Mouse (Mus musculus) layer of hippocampus, adult 18-20 months (tissue): ENCODE data around the gene Sgcd. TPM values are rescaled to one million over a fixed set of nuclear protein-coding genes. Genes with fewer than 3 reads are reported as not detected.
"Not testable (repeated sequence)": the region's sequence is repeated elsewhere in the genome, so short reads cannot be mapped to it uniquely, and the experiment has no call there.

Experiments used
- DNase-seq, 2 experiments: peaks; one replicate each; pipeline ENCODE4 v3.0.0; 2022; ENCODE audit warnings: low spot score in 2 of 2
- total RNA-seq, 2 experiments: library from RNA; stranded (reverse); gene quantifications; 2 replicates each; pipeline ENCODE4 v1.2.3; 2021

Sgcd gene
- total RNA-seq, 2 experiments from 2014 or later, result 10.0 to 11.4 TPM

DNA sequence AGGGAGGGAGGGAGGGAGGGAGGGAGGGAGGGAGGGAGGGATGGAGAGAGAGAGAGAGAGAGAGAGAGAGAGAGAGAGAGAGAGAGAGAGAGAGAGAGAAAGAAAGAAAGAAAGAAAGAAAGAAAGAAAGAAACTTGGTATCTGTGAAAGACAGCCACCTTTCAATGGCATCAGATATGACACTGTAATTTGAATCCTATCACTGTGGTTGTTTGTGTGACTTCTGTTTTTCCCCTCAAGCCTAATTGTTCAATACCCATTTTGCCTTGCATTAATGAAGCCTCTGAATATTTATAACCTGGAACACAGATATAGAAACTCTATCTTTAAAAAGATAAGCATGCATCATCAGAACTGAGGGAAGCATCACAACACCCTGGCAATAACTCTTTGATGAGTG lies 528.1 kb downstream of the Sgcd start:
- not testable (repeated sequence) for DNase-seq

DNA sequence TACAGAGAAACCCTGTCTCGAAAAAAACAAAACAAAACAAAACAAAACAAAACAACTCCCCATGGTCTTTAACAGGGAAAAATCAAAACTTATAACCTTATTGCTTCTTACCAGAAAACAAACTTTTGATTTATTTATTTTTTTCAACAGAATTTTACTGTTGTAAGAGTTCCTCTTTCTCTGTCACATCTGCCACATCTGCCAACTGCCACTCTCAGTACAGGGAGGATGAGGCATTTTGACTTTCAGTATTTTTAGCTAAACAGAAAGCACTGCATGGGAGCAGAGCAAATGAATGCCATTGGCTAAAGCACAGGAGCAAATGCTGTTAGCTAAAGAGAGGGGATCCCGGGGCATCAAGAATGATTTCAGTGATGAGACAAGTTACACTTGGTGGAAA lies 528.6 kb downstream of the Sgcd start:
- no peak for DNase-seq

DNA sequence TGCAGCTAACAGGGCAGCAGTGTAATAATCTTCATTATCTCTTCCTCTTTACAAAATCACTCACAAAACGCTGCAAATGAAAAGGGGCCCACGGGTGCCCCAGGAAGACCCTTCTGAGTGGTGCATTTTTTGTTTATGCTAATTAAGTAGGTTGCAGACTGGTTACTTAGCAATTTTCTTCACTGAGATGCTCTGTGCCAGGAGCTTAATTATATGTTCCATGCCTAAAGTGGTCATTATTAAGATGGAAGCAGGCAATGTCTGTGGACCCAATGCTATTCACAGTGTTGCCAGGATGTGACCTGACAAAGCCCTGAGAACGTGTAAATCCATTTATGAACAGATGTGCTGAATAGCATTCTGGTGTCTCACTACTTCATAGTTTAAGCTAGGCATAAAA lies 529.6 kb downstream of the Sgcd start:
- DNase-seq, result no peak

DNA sequence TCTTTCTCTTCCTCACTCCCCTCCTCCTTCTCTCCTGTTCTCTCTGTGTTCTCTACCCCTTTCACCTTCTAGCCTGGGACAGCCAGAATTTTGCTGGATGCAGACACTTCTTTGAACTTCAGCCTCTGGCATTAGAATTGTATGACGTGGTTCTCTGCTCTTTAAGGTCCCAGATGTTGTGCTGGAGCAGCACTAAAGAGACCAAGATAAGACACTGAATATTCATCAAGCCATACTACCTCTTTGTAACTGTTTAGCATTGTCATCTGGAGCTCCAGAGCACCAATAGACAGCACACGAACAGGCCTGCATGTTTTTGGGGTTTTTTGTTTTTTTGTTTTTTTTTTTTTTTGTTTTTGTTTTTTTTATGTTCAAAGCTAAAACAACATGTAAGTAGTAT lies 541.0 kb downstream of the Sgcd start:
- DNase-seq, result no peak

DNA sequence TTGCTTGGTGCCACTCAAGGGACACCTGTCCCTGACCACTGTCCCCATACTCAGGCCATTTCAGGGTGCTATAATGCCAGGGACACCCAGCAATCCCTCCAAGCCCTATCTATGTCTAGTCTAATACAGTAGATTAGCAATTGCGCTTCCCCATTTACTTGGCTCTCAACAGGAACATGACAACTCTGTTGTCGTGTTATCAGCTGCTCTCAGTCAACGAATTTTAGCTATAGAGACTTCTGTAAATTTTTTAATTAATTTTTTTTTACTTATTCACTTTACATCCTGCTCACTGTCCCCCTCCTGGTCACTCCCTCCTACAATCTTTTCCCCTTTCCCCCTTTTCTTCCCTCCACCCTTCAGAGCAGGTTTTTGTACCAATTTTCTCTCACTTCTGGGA lies 542.4 kb downstream of the Sgcd start:
- DNase-seq, result no peak

DNA sequence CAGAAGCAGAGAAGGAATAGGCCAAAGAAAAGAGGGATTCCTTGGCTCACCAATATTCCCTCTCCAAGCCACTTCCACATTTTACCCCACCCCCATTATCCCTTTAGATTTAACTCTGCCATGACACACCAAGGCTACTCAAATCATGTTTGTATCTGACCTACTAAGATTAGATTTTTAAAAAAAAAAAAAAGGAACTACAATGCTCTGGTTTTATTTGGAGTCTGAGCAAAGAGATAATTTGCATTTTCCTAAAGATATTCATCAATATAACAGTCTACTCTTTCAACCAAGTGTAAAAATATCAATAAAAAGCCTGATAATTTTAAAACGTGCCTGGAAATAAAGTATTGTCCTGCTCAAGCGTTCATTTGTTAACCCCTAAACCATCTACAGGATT lies 543.1 kb downstream of the Sgcd start:
- DNase-seq, result no peak

DNA sequence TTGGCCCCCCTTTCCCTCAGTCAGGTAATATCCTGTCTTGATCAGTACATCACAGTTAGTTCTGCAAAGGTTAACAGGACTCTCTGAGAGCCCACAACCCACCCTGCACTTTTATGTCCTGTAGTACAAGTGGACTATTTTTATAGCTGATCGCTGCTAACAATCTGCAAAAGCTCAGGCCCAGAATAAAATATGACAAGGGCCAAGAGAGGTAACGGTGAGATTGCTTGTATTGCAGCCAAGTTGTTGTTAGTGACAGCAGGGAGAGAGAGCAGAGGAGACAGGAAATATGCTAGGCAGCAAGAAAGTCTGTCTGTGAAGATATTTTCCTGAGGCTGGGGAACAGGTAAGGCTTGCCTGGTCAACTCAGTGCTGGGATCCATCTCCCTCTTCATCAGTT lies 546.5 kb downstream of the Sgcd start:
- no peak for DNase-seq

DNA sequence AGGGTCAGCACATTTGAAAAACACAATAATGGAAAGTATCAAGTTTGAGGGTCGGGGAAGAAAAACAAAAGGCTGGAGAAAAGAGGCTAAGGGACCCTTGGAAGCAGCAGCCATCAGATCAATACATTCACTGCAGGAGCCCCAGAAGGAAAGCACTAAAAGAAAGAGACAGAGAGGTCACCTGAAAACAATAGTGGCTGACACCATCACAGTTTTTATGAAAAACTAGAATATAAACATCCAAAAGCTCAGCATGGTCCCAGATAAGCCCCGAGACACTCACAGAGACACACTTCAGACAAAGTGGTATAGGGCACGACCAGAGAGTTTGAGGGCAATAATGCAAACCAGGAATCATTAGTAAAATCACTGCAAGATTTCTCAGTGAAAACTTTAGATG lies 589.2 kb downstream of the Sgcd start:
- no peak for DNase-seq

DNA sequence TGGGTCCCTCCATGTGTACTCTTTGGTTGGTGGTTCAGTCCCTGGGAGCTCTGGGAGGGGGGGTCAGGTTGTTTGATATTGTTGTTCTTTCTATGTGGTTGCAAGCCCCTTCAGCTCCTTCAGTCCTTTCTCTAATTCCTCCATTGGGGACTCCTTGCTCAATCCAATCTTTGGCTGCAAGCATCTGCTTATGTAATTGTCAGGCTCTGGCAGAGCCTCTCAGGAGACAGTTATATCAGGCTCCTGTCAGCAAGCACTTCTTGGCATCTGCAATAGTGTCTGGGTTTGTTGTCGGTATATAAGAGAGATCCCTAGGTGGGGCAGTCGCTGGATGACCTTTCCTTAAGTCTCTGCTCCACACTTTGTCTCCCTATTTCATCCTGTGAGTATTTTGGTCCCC lies 598.0 kb downstream of the Sgcd start:
- DNase-seq, result not testable (repeated sequence)

DNA sequence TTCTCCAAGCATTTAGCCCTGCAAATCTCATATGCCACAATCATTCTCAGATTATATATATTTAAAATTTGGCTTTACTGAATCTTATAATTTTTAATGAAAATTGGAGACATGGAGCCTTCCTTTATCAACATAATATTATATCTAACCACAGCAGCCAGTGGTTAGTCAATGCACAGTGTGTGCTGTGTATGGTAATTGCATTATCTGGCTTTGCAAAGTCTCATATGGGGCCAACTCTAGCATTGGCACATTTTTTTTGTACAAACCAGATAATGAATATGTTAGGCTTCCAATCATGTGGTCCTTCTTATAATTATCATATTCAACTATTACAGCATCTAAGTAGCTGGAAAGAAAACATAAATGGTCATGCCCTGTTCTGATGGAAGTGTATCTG lies 599.4 kb downstream of the Sgcd start:
- DNase-seq, result no peak

DNA sequence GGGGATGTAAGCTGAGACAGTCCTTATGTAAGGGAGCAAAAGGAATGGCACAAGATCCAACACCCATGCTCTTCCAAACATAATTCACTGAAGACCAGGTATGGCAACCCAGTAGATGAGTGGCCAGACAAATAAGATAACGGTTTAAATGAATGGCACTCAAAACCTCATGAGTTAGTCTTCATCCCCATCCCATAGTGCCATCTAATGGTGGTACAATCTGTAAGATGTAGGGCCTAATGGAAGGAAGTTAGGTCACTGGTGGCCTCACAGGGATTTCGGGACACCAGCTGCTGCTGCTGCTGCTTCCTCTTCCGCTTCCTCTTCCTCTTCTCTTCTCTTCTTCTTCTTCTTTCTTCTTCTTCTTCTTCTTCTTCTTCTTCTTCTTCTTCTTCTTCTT lies 601.0 kb downstream of the Sgcd start:
- no peak for DNase-seq

DNA sequence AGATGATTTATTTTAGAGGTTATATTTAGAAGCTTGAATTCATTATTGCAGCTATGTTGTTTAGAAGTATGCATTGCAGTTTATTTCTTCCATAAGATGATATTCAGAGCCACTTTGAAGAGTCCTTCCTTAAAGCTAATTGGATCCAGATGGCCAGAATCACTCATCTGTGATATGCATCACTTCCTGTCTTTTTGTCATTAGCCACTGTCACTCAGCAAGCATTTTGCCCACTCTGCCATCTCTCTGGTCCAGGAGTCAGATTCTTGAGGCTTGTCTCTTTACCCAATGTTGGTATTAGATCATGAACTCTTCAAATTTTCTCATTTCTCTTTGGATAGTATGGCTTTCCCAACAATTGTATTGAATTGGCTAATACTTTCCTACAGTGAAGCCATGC lies 602.6 kb downstream of the Sgcd start:
- no peak for DNase-seq

DNA sequence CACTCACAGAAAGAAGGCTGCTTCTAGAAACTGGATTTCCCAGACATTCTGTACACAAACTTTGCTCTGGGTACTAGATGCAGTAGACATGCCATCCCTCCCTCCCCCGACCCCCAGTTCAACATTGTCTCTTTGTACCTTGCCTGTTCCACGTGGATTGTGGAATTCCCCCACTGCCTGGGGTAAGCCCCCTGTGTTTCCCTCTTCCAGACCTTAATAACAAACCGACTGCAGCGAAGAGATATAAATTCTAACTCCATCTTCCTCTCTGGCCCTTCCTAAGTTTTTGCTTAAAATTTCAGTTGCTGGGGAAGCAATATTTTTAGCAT lies 609.2 kb downstream of the Sgcd start:
- DNase-seq, result no peak

DNA sequence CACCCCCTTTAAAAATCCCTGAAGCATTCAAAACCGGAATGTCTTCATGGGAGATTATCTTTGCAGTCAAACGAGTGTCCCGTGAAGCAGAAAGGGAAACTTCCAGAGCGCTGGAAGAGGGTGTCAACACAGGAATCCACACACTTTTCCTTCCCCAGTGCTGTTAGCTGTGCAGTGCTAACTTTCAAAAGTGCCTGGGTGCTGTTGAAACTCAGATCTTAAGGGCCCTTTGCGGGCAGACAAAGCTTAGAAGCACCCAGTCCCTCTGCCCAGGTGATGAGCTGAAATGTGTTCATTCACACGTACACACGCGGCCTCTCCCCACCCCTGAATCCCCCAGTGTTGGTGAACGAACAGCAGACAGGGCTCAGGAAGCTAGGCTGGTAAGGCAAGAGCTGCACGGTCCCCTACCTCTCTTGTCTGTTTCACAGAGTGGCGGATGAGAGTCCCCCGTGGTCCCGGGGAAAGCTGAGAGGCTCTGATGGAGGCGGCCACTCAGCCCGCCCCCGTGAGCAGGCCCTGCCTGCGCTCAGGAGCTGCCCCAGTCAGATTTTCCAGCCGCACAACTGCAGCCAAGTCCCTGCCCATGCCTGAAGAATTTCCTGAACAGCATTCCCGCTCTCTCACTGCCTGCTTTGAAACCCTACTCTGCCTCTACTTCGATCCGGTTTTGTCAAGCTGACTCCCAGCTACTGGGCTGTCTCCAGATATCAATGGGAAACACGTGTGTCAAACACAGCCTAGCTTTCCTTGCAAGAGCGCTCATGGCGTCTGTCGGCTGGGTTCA lies 609.7 kb downstream of the Sgcd start:
- peak; percentile 5 to 22 for DNase-seq

DNA sequence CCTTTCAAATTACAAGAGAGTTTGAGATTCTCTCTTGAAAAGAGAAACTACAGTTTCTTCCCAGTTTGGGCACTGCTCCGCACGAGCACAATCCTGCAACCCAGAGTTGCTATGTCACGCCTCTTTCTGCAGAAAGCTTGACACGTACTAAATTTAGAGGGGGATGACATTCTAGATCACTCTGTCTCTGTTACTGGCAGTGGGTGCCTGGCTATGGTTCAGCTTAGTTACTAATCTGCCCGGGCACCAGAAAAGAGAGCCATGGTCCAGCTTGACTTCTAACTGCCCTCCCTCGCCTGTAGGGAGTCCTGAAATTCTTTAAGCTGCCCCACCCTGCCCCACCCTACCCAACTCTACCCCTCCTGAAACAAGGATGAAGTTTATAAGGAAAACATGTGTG lies 611.3 kb downstream of the Sgcd start:
- no peak for DNase-seq

DNA sequence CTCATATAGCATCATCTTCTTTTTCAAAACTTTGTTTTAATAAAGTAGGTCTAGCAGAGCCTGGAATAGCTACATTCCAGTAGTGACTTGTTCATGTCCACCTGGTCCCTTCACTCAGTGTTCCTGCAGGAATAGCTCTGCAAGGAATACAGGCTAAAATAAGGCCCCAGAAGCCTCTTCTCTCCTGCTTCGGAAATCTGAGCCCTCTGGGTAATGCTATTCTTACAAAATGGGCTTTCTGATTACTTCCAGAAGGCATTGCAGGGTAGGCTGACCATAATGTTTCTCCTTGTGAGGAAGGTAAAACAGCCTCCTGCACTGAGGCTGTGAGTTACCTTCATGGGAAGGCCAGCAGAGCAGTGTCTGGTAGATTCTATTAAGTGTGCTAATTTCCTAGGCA lies 611.9 kb downstream of the Sgcd start:
- no peak for DNase-seq

DNA sequence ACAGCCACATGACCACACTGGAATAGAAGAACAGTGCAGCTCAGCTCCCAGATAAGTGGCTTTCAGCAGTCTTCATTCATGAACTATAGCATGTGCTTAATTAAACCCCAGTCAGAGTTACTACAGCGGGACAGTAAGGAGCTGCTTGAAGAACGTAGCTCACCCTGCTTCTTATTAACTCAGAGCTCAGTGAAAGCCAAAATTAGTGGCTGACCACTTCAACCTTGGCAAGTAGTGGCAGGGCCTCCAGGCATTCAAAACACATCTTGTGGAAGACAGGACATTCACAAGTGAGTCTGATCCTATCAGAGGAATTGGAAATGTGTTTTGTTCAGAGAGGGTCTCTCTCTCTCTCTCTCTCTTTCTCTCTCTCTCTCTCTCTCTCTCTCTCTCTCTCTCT lies 617.2 kb downstream of the Sgcd start:
- no peak for DNase-seq

DNA sequence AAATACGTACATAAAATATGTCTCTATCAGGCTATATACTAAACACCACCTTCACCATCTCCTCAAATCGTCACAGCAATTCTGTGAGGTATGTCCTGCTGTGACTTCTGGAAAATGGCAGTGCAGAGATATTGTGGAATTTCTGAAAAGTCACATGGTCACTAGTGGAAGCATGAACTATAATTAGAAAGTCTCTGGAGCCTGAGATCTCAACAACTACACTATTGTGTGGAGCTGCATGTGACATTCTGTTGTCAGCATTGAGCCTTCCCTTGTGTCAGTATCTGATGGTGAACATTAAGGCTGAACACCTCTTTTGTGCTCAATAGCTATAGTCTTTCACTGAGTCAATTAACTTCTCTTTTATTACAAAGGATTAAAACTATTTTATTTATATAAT lies 637.2 kb downstream of the Sgcd start:
- DNase-seq, result no peak

DNA sequence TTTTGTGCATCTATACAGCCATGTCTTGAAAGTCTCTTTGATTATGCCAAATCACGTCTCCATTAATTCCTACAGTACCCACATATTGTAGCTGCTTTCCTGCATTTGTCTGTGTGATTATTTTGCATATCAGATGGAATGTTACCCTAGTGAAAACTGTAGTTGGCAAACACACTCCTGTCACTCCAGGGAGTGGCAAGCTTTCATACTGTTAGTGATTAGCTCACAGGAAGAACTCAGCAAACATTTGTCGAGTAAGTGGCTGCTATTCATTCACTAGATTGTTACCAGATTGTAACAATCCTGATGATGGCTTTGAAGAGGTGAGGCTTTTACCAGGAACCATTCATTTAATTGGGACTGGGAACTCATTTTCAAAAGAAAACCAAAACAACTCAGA lies 645.3 kb downstream of the Sgcd start:
- DNase-seq, result peak in 1 of 2 experiments; percentile 15

DNA sequence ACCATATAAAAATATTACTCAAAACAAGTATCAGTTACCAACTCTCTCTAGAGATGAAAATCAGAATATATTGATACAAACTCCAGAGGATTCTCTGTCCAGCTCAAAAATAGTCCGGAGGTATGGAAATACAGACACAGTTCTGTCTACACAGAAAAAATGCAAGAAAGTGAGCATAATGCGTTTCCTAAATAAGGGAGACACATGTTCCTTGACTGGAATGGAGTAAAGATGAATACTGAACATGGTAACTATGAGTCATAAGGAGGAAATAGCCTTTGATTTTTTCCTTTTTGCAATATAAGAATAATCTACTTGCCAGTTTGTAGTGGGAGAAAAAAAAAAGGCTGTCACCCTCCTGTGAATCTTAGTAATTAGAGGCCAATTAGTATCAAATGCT lies 655.1 kb downstream of the Sgcd start:
- DNase-seq, result no peak

DNA sequence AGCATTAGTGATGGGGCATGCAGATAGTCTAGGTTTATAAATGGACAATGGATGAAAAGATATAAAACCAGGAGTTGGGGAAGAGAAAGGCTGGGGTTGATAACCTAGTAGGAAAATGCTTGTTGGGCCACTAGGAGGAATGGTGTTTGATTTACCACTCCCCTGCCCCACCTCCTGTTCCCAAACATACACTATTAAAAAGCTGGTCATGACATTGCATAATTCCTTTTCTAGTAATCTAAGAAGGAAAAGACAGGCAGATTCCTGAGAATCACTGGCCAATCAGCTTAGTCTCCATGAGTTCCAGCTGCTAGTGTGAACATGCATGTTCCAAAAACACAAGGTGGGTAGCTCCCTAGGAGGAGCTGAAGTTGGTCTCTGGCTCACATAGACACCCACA lies 683.2 kb downstream of the Sgcd start:
- no peak for DNase-seq

DNA sequence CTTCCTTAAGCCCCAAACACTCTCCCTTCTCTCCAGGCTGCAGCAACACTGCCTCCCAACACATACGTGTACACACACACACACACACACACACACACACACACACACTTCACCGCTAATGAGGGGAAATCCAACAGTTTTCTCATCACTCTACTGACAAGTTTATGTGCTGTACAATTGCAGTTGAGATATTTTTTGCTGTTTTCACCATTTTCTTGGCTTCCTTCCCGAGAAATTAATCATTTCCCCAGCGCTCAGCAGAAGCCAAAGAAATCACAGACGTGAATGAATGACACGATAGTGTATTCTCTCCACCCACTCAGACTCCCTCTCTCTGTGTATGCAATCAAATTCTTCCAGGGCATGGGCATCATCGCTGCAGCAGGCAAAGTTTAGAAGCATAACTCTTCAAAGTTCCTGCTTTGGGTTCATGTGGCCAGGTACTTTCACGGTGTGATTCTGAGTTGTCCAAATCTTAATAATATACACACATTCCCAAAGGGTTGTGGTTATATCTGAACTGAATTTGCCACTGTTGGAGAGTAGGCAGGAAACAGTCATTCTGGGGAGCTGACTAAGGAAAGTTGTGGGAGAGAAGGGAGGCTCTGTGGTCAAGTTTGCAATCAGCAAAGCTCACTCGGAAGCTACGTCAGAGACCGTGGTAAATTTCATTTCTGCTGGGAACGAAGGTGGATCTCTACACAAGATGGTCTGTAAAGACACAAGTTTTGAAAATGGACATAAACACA lies 683.9 kb downstream of the Sgcd start:
- DNase-seq, result peak; percentile 48 to 83

DNA sequence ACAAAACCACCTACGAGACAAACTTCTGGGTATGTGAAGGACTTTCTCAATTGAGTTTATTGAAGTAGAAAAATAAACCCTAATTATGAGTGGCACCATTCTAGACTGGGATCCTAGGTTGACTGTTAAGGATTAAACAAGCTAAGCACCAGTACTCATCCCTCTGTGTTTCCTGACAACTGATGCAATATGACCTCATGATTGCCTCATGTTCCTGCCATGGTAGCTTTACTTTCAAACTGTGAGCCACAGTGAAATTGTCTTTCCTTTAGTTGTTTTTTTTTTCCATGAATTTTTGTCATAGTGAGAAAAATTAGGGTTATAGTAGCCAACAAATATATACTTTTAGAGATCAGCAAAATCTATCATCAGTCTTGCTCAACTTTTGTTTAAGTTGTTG lies 689.0 kb downstream of the Sgcd start:
- DNase-seq, result no peak
